Mouse (Mus musculus) kidney, adult 2 months (tissue): ENCODE results near the gene Tent5a.

ENCODE experiments used
- CTCF ChIP-seq: fragments of 200-500 bp; conservative IDR thresholded peaks from 2 replicates; pipeline ENCODE4 v1.5.1; 2011; ENCODE audit warnings: low read depth, mild to moderate bottlenecking, control low read depth, low read length, moderate library complexity, mixed read lengths; ENCODE audit not compliant: insufficient read depth, insufficient read length
- POLR2A ChIP-seq: fragments of 200-500 bp; IDR thresholded peaks from one replicate; pipeline ENCODE4 v1.6.1; 2011; ENCODE audit warnings: low read depth, low read length, control low read depth

GRCm38 (mm10) chr9:85347823-85348523 lies 20.8 kb upstream of the Tent5a start:
- TF ChIP-seq POLR2A = no peak
- TF ChIP-seq CTCF = no peak
